Mouse (Mus musculus) frontal cortex, adult 2 months (tissue): ENCODE measurements around the gene Fbxw7. TPM values are rescaled to one million over a fixed set of nuclear protein-coding genes. Genes with fewer than 3 reads are reported as not detected.

Experiments used
- DNase-seq, 2 experiments: peaks; one replicate each; pipeline ENCODE4 v3.0.0; 2022; ENCODE audit warnings: low spot score in 1 of 2; ENCODE audit errors: extremely low spot score in 1 of 2
- polyA plus RNA-seq: library from polyadenylated mRNA; depleted of rRNA; stranded (reverse); fragments of >200 nt; gene quantifications from 2 replicates; pipeline ENCODE4 v1.2.3, GENCODE M21; 2012

The Fbxw7 gene
- polyA plus RNA-seq, 1 experiment = 128 TPM

- no peak for DNase-seq
Observed at GRCm38 (mm10) chr3:84876211-84876610, 61.1 kb downstream of the Fbxw7 start.

GRCm38 (mm10) chr3:84883817-84884483, 68.9 kb downstream of the Fbxw7 start:
- no peak for DNase-seq

GRCm38 (mm10) chr3:84889648-84890047, 74.6 kb downstream of the Fbxw7 start:
- peak in 1 of 2 experiments; percentile 62 for DNase-seq

GRCm38 (mm10) chr3:84890983-84891382, 75.9 kb downstream of the Fbxw7 start:
- DNase-seq = no peak

GRCm38 (mm10) chr3:84897952-84898351, 82.9 kb downstream of the Fbxw7 start:
- no peak for DNase-seq

- DNase-seq = peak in 1 of 2 experiments; percentile 43
Observed at GRCm38 (mm10) chr3:84906528-84906927, 91.5 kb downstream of the Fbxw7 start.

GRCm38 (mm10) chr3:84914284-84914683, 99.2 kb downstream of the Fbxw7 start:
- DNase-seq = no peak

GRCm38 (mm10) chr3:84917903-84918679, 103.0 kb downstream of the Fbxw7 start:
- DNase-seq = no peak

GRCm38 (mm10) chr3:84921704-84922420, 106.8 kb downstream of the Fbxw7 start:
- DNase-seq = peak; percentile 29 to 78

GRCm38 (mm10) chr3:84923256-84923655, 108.2 kb downstream of the Fbxw7 start:
- no peak for DNase-seq

- no peak for DNase-seq
Observed at GRCm38 (mm10) chr3:84923670-84924069, 108.6 kb downstream of the Fbxw7 start.

GRCm38 (mm10) chr3:84925229-84925628, 110.2 kb downstream of the Fbxw7 start:
- no peak for DNase-seq

- DNase-seq = no peak
Observed at GRCm38 (mm10) chr3:84926140-84926539, 111.1 kb downstream of the Fbxw7 start.

GRCm38 (mm10) chr3:84927168-84927794, 112.2 kb downstream of the Fbxw7 start:
- DNase-seq = no peak

- DNase-seq = no peak
Observed at GRCm38 (mm10) chr3:84927901-84928300, 112.8 kb downstream of the Fbxw7 start.

- DNase-seq = no peak
Observed at GRCm38 (mm10) chr3:84929171-84929570, 114.1 kb downstream of the Fbxw7 start.

GRCm38 (mm10) chr3:84930683-84931082, 115.6 kb downstream of the Fbxw7 start:
- no peak for DNase-seq

- DNase-seq = no peak
Observed at GRCm38 (mm10) chr3:84935729-84936128, 120.7 kb downstream of the Fbxw7 start.

- peak in 1 of 2 experiments; percentile 60 for DNase-seq
Observed at GRCm38 (mm10) chr3:84936252-84936651, 121.2 kb downstream of the Fbxw7 start.

- no peak for DNase-seq
Observed at GRCm38 (mm10) chr3:84936956-84937355, 121.9 kb downstream of the Fbxw7 start.
